Mouse (Mus musculus) MEL (cell line): ENCODE measurements around the gene Serpini1.

ENCODE experiments used
- HCFC1 ChIP-seq: IDR thresholded peaks from 2 replicates; pipeline ENCODE4 v1.6.1; 2012; ENCODE audit warnings: low read depth, mild to moderate bottlenecking, inconsistent platforms, low read length, improper control_type of control experiment, moderate library complexity
- MXI1 ChIP-seq: IDR thresholded peaks from 2 replicates; pipeline ENCODE4 v1.6.1; 2011; ENCODE audit warnings: mild to moderate bottlenecking, low read depth, low read length, improper control_type of control experiment
- NELFE ChIP-seq: IDR thresholded peaks from 2 replicates; pipeline ENCODE4 v1.6.1; 2011; ENCODE audit warnings: low read depth, low read length, improper control_type of control experiment
- POLR2AphosphoS5 ChIP-seq: IDR thresholded peaks from 2 replicates; pipeline ENCODE4 v1.6.1; 2012; ENCODE audit warnings: low read depth, borderline replicate concordance, mild to moderate bottlenecking, inconsistent platforms, low read length, moderate library complexity, mixed read lengths
- SMC3 ChIP-seq: IDR thresholded peaks from 2 replicates; pipeline ENCODE4 v1.6.1; 2011; ENCODE audit warnings: low read depth, low read length, improper control_type of control experiment
- TAL1 ChIP-seq: IDR thresholded peaks from 2 replicates; pipeline ENCODE4 v1.6.1; 2012; ENCODE audit warnings: mild to moderate bottlenecking, inconsistent platforms, low read length, moderate library complexity, mixed read lengths
- TCF12 ChIP-seq: IDR thresholded peaks from 2 replicates; pipeline ENCODE4 v1.6.1; 2014; ENCODE audit warnings: low read depth, mild to moderate bottlenecking, inconsistent platforms, low read length, improper control_type of control experiment, moderate library complexity
- UBTF ChIP-seq: IDR thresholded peaks from 2 replicates; pipeline ENCODE4 v1.6.1; 2012; ENCODE audit warnings: low read depth, mild to moderate bottlenecking, inconsistent platforms, low read length, improper control_type of control experiment, moderate library complexity, borderline replicate concordance; ENCODE audit not compliant: insufficient read depth
- USF2 ChIP-seq, 2 experiments: IDR thresholded peaks; 2 replicates each; pipeline ENCODE4 v1.6.1; 2011 to 2012; ENCODE audit warnings: improper control_type of control experiment in 2 of 2, low read length in 2 of 2, borderline replicate concordance in 1 of 2, inconsistent platforms in 1 of 2, low read depth in 1 of 2, mild to moderate bottlenecking in 1 of 2; ENCODE audit not compliant: insufficient read depth in 1 of 2
- ZNF384 ChIP-seq: IDR thresholded peaks from 2 replicates; pipeline ENCODE4 v1.6.1; 2012; ENCODE audit warnings: low read depth, mild to moderate bottlenecking, inconsistent platforms, low read length, improper control_type of control experiment

DNA sequence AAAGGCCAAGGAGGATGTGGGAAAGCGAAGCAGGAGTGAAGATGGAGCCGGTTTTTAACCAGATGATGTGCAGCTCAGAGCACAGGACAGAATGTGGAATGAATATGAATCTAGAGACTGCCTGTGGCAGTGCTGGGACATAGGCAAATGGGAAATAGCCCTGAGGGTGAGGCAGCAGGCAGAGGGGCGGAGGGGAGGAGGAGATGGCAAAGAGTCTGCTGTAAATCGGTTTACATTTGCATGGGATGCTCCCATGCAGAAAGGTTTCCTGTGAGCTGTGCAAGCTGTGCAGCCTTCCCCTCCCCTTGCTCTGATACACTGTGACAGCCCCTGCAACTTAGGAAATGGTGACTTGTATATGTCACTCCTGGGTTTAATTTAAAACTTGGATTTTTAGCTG, 76.3 kb downstream of the Serpini1 start:
- TF ChIP-seq TAL1 (no peak), UBTF (no peak), MXI1 (no peak), TCF12 (no peak), HCFC1 (no peak), USF2 (IDR thresholded peaks at IDR 0.05; ENCODE audit: borderline replicate concordance in 1 of 2, insufficient read depth in 1 of 2, low read depth in 1 of 2, low read length in 2 of 2) (no peak), NELFE (no peak), ZNF384 (no peak), SMC3 (no peak), POLR2AphosphoS5 (no peak)
